Mouse (Mus musculus) forebrain, embryonic 16.5 days (tissue): Measurements from ENCODE around the gene Pex10. TPM values are rescaled to one million over a fixed set of nuclear protein-coding genes. Genes with fewer than 3 reads are reported as not detected.

Experiments used
- ATAC-seq: fragments of 200-750 bp; cut with Nextera tagmentation; 2 replicates; pipeline ENCODE4 v1.8.0; 2017; ENCODE audit warnings: mild to moderate bottlenecking, moderate library complexity
- H3K27ac ChIP-seq: fragments of 300-500 bp; sonication (generic); 2 replicates; pipeline ENCODE4 v1.5.1; 2014; ENCODE audit warnings: low read length, control low read depth
- H3K27me3 ChIP-seq: fragments of 300-500 bp; sonication (generic); replicated peaks from 2 replicates; pipeline ENCODE4 v1.6.1; 2014; ENCODE audit warnings: low read length; ENCODE audit not compliant: control insufficient read depth, insufficient read depth
- H3K36me3 ChIP-seq: fragments of 300-500 bp; sonication (generic); 2 replicates; pipeline ENCODE4 v1.6.1; 2014; ENCODE audit not compliant: control insufficient read depth, insufficient read depth
- H3K4me1 ChIP-seq: fragments of 300-500 bp; sonication (generic); replicated peaks from 2 replicates; pipeline ENCODE4 v1.6.1; 2014; ENCODE audit warnings: low read length; ENCODE audit not compliant: control insufficient read depth, insufficient read depth
- H3K4me2 ChIP-seq: fragments of 300-500 bp; sonication (generic); 2 replicates; pipeline ENCODE4 v1.6.1; 2014; ENCODE audit warnings: mild to moderate bottlenecking, low read length, control low read depth
- H3K4me3 ChIP-seq: fragments of 300-500 bp; sonication (generic); replicated peaks from 2 replicates; pipeline ENCODE4 v1.5.1; 2014; ENCODE audit warnings: mild to moderate bottlenecking, low read length, control low read depth
- H3K9ac ChIP-seq: fragments of 300-500 bp; sonication (generic); replicated peaks from 2 replicates; pipeline ENCODE4 v1.6.1; 2014; ENCODE audit warnings: low read depth, low read length, control low read depth
- H3K9me3 ChIP-seq: fragments of 300-500 bp; sonication (generic); 2 replicates; pipeline ENCODE4 v1.6.1; 2016; ENCODE audit warnings: low read length; ENCODE audit not compliant: control insufficient read depth
- WGBS: fragments of 180-500 bp; shearing (Covaris S2); extraction: QIAGEN DNeasy Blood & Tissue Kit; methylation state at CpG from one replicate; pipeline ENCODE4 v1.1.7; 2014; 5-methylcytosine and 5-hydroxymethylcytosine counted together
- polyA plus RNA-seq: library from polyadenylated mRNA; unstranded; fragments of >200 nt; fragmentation: Nextera tagmentation; extraction: Ambion mirVana; gene quantifications from 2 replicates; pipeline ENCODE4 v1.2.1, GENCODE M21; 2015

Gene Pex10
- polyA plus RNA-seq, 1 experiment from 2014 or later, result 22.1 TPM

DNA sequence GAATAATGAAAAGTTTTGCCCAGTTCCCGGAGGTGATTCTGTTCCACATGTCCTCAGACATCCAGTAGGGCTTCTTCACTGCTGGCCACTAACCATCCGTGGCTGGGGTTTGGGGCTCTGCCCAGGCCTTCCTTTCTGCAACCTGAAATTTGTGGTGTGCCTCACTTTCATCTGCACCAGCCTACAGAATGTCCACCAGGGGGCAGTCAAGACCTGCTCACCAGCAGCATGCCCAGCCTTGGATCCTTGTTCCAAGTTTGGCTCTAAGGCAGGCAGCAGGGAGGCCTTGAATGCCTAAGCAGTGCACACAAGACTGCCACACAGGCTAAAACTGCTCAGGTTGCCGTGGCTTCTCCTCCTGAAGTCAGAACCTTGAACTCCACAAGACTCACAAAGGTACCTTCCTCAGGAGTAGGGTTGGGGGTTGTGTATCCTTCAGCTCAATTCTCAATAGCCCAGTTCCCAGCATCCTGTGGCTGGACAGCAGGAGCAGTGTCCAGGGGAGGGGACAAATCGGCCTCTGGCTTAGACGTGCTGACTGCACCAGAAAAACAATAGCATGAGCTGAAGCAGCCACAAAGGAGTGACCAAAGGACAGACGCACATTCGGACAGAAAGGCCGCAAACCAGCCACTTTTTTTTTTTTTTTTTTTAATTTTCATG lies 28.6 kb downstream of the Pex10 start:
- Histone ChIP-seq H3K9me3 (no peaks in the 10 kb centered on the region), H3K27me3 (no peaks in the 10 kb centered on the region), H3K9ac (peak overlapping the region; percentile 31), H3K36me3 (no peaks in the 10 kb centered on the region), H3K4me3 (no peak overlapping the region), H3K4me2 (no peak overlapping the region), H3K4me1 (peaks cover 4% of the 10 kb centered on the region), H3K27ac (0 out of 2 replicates have a peak overlapping the region, but pooled peaks have one; percentile 21)
- 36% methylated on average over 8 of the region's 8 CpGs for WGBS
- ATAC-seq, result peak; percentile 92

DNA sequence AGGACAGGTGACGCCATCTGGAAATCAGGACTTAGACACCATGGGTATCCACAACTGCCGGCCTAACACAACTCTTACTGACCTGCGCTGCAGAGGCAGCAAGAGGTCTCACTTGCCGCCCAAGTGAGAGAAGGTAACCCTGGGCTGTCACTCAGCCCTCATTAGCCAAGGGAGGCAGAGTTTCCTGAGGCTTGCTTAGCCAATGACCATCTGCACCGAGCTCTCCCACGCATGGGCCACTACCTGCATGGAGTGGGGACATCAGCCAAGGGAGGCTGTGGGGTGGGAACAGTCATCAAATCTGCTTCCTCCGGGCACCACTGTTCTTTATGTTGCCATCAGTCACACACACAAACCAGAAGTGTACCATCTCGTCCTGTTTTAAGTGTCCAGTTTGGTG lies 29.2 kb downstream of the Pex10 start:
- no peak overlapping the region for H3K4me3 ChIP-seq
- no peak overlapping the region for H3K9ac ChIP-seq
- no peak overlapping the region for H3K27ac ChIP-seq
- H3K36me3 ChIP-seq, result no peaks in the 10 kb centered on the region
- no peaks in the 10 kb centered on the region for H3K27me3 ChIP-seq
- no peak for ATAC-seq
- H3K4me2 ChIP-seq, result no peak overlapping the region
- H3K9me3 ChIP-seq, result no peaks in the 10 kb centered on the region
- peaks cover 4% of the 10 kb centered on the region for H3K4me1 ChIP-seq
- 82% methylated on average over 8 of the region's 8 CpGs for WGBS

DNA sequence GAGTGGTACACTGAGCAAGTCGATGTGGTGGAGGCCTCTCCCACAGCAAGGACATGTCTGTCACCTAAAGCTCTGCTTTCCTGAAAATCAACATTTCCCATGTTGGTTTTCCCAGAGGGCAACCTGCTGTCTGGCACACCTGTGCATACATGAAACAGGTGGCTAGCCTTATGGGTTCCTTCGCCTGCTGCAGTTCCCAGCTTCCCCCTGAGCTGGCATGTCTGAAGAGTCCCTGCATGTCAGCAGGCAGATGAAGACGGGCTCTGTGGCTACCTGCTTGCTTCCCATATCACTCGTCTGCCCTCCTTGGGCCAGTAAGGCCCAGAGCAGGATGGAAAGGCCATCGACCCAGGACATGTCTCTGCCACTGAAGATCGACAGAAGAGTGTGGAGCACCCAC lies 30.6 kb downstream of the Pex10 start:
- Histone ChIP-seq H3K9ac (no peak overlapping the region), H3K9me3 (no peaks in the 10 kb centered on the region), H3K27me3 (no peaks in the 10 kb centered on the region), H3K4me3 (no peak overlapping the region), H3K4me1 (peaks cover 4% of the 10 kb centered on the region), H3K4me2 (no peak overlapping the region), H3K36me3 (no peaks in the 10 kb centered on the region), H3K27ac (no peak overlapping the region)
- 84% methylated on average over 6 of the region's 6 CpGs for WGBS
- ATAC-seq, result no peak

DNA sequence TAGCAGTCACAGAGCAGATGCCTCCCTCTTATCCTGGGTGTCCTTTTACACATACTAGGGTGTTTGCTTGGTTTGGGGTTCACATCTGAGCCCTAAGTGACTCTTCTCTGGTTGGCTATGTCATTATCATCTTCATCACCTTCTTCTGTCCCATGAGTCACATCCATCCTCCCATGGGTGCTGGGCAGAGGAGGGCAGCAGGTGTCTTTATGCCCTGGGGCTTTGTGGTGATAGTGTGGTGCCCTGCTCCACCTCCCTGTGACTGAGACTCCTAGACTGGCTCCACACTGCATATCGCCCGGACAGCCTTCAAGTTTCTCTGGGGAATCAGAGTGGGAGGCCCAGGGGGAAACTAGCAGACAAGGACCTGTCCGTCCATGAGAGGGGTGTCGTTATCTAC lies 31.8 kb downstream of the Pex10 start:
- Histone ChIP-seq H3K4me1 (peaks cover 4% of the 10 kb centered on the region), H3K27ac (no peak overlapping the region), H3K36me3 (no peaks in the 10 kb centered on the region), H3K4me2 (no peak overlapping the region), H3K27me3 (no peaks in the 10 kb centered on the region), H3K4me3 (no peak overlapping the region), H3K9me3 (no peaks in the 10 kb centered on the region), H3K9ac (no peak overlapping the region)
- 76% methylated on average over 4 of the region's 4 CpGs for WGBS
- no peak for ATAC-seq

DNA sequence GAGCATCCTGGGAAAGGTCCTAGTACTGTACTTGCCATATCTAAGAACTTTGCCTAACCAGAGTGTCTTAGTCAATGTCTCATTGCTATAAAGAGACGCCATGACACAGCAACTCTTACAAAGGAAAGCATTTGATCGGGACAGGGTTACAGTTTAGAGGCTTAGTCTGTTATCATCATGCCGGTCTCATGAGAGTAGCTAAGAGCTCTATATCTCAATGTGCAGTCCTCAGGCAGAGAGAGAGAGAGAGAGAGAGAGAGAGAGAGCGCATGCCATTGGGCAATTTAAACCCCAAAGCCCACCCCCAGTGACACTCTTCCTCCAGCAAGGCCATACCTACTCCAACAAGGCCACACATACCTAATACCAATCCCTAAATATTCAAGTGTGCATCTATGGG lies 41.1 kb downstream of the Pex10 start:
- Histone ChIP-seq H3K36me3 (no peaks in the 10 kb centered on the region), H3K4me1 (no peaks in the 10 kb centered on the region), H3K4me3 (no peak overlapping the region), H3K27me3 (no peaks in the 10 kb centered on the region), H3K27ac (no peak overlapping the region), H3K9me3 (no peaks in the 10 kb centered on the region), H3K4me2 (no peak overlapping the region), H3K9ac (no peak overlapping the region)
- WGBS, result 96% methylated on average over 4 of the region's 4 CpGs
- ATAC-seq, result no peak

DNA sequence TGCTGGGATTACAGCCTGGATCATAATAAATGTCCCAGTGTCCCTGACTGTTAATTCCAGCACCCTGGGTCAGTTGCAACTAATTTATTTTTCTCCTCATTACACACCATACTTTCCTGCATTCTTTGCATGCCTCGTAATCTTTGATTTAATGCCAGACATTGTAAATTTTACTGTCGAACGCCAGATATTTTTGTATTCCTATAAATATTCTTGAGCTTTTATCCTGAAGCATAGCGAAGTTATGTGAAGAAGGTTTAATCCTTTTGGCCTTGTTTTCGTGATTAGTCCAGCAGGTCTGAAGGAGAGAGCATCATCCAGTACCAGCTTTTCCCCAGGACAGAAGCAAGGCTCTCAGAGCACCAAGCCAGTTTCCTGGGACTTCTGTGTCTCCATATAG lies 42.7 kb downstream of the Pex10 start:
- no peaks in the 10 kb centered on the region for H3K36me3 ChIP-seq
- H3K9ac ChIP-seq, result no peak overlapping the region
- no peak for ATAC-seq
- H3K27me3 ChIP-seq, result no peaks in the 10 kb centered on the region
- H3K4me2 ChIP-seq, result no peak overlapping the region
- WGBS, result 82% methylated on average over 5 of the region's 5 CpGs
- H3K4me3 ChIP-seq, result no peak overlapping the region
- H3K27ac ChIP-seq, result no peak overlapping the region
- H3K4me1 ChIP-seq, result no peaks in the 10 kb centered on the region; the same call in 1 of the 2 replicates
- H3K9me3 ChIP-seq, result no peaks in the 10 kb centered on the region

DNA sequence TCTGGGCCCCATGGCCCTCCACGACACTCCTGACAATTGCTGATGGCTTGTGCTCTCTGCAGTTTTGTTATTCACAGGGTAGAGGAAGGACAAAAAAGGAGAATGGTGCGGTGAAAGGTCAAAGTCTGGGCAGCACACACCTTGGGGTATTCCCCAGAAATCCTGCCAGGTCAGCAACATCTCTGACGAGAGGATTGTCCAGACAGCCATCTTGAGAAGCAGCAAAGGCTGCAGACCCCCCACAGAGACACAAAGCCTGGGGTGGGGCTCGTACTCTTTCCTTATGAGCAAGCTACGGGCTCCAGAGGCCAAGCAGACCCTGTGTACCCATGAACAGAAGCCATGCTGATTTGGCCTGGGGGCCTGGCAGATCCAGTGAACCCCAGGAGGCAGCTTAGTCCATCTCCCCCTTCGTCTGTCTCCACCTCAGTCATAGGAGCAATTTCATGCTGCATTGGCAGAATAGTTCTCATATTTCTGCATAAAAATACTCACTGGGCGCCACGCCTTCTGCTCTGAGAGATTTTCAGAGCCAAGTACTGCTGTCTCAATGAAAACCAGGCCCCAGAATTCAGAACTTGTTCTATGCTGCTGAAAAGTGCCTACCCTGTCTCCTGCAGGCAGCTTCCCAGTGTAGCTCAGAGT lies 47.1 kb downstream of the Pex10 start:
- H3K4me3 ChIP-seq, result no peak overlapping the region
- peaks cover 12% of the 10 kb centered on the region for H3K4me1 ChIP-seq
- no peaks in the 10 kb centered on the region for H3K36me3 ChIP-seq
- H3K27ac ChIP-seq, result peak overlapping the region; percentile 61; the same call in 1 of the 2 replicates
- WGBS, result 60% methylated on average over 8 of the region's 8 CpGs
- no peak for ATAC-seq
- no peaks in the 10 kb centered on the region for H3K9me3 ChIP-seq
- no peak overlapping the region for H3K4me2 ChIP-seq
- H3K27me3 ChIP-seq, result no peaks in the 10 kb centered on the region
- no peak overlapping the region for H3K9ac ChIP-seq

DNA sequence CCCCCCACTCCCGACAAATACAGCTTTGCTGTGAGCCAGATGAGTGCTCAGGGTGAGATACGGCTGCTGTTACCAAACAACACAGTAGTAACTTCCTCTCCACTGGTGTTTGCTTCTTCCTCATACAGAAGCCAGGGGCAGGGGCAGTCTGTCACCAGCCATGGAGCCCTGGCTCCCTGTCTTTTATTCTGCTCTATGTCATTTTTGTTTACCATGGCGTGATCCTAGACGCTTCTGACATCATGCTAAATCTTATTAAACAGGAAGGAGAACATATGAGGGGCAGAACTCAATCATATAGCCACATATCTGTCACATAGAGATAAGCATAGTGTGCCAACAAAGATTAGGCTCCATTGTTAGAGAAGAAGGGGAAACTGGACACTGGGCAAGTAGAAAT lies 49.8 kb downstream of the Pex10 start:
- no peak for ATAC-seq
- no peaks in the 10 kb centered on the region for H3K27me3 ChIP-seq
- H3K36me3 ChIP-seq, result no peaks in the 10 kb centered on the region
- H3K4me3 ChIP-seq, result no peak overlapping the region
- H3K4me1 ChIP-seq, result peaks cover 12% of the 10 kb centered on the region
- no peak overlapping the region for H3K27ac ChIP-seq
- 90% methylated on average over 4 of the region's 4 CpGs for WGBS
- no peak overlapping the region for H3K9ac ChIP-seq
- no peaks in the 10 kb centered on the region for H3K9me3 ChIP-seq
- H3K4me2 ChIP-seq, result no peak overlapping the region

DNA sequence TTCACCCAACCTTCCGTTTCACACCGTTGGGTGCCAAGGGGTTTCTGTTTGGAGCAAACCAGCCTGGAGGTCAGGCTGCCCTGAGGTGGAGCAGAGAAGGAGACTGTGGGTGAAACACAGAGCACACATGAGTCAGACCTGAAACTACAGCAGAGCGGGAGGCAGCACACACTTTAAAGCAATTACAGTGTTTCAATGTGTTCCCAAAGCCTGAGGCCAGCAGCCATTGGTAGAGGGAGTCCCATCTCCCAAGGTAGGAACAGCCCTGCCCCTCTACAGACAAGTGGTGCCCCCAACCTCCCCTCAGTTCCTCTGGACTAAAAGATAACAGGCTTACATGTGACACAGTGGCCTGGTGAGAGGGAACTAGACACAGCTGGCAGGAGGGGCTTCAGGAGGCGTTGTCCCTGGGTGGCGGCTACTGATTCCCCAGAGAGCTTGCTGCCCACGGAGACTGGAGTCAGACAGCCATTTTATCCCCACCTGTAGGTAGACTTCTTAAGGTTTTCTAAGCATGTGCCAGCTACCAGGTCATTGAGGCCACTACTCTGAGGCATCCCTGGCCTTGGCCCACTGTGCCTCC lies 50.7 kb downstream of the Pex10 start:
- H3K27ac ChIP-seq, result peak overlapping the region; percentile 47
- no peak overlapping the region for H3K9ac ChIP-seq
- H3K36me3 ChIP-seq, result no peaks in the 10 kb centered on the region
- peaks cover 17% of the 10 kb centered on the region for H3K4me1 ChIP-seq
- no peak overlapping the region for H3K4me2 ChIP-seq
- no peaks in the 10 kb centered on the region for H3K27me3 ChIP-seq
- ATAC-seq, result no peak
- H3K4me3 ChIP-seq, result no peak overlapping the region
- WGBS, result 82% methylated on average over 6 of the region's 6 CpGs
- H3K9me3 ChIP-seq, result no peaks in the 10 kb centered on the region
